Mouse (Mus musculus) myocyte (in vitro differentiated cells): ENCODE data around the gene Synpr.

Experiments used
- CEBPB ChIP-seq: IDR thresholded peaks from 2 replicates; pipeline ENCODE4 v1.6.1; 2011; ENCODE audit warnings: mild to moderate bottlenecking, moderate library complexity; ENCODE audit not compliant: poor library complexity, insufficient read depth, severe bottlenecking
- MAX ChIP-seq: IDR thresholded peaks from one replicate; pipeline ENCODE4 v1.6.1; 2011; ENCODE audit warnings: low read depth, mild to moderate bottlenecking, control low read depth
- MYOD1 ChIP-seq, 3 experiments: IDR thresholded peaks; one replicate each; pipeline ENCODE4 v1.6.1; 2011; ENCODE audit warnings: control low read depth in 2 of 3, low read depth in 2 of 3, mild to moderate bottlenecking in 2 of 3, moderate library complexity in 1 of 3; ENCODE audit not compliant: insufficient read length in 2 of 3, control insufficient read depth in 1 of 3
- MYOG ChIP-seq, 3 experiments: IDR thresholded peaks; one replicate each; pipeline ENCODE4 v1.6.1; 2011; ENCODE audit warnings: control low read depth in 2 of 3, low read depth in 2 of 3, mild to moderate bottlenecking in 2 of 3; ENCODE audit not compliant: insufficient read length in 2 of 3, control insufficient read depth in 1 of 3, insufficient read depth in 1 of 3
- POLR2A ChIP-seq: IDR thresholded peaks from one replicate; pipeline ENCODE4 v1.6.1; 2011; ENCODE audit warnings: low read depth, mild to moderate bottlenecking, control low read depth, moderate library complexity; ENCODE audit not compliant: insufficient read length
- POLR2AphosphoS2 ChIP-seq: IDR thresholded peaks from one replicate; pipeline ENCODE4 v1.6.1; 2011; ENCODE audit warnings: low read depth, control low read depth; ENCODE audit not compliant: insufficient read length
- SRF ChIP-seq: IDR thresholded peaks from one replicate; pipeline ENCODE4 v1.6.1; 2011; ENCODE audit warnings: low read depth; ENCODE audit not compliant: control insufficient read depth, insufficient read length
- TCF12 ChIP-seq: IDR thresholded peaks from one replicate; pipeline ENCODE4 v1.6.1; 2011; ENCODE audit warnings: mild to moderate bottlenecking, control low read depth; ENCODE audit not compliant: poor library complexity, insufficient read depth, severe bottlenecking
- TCF3 ChIP-seq: IDR thresholded peaks from one replicate; pipeline ENCODE4 v1.6.1; 2011; ENCODE audit warnings: low read depth, control low read depth; ENCODE audit not compliant: insufficient read length

DNA sequence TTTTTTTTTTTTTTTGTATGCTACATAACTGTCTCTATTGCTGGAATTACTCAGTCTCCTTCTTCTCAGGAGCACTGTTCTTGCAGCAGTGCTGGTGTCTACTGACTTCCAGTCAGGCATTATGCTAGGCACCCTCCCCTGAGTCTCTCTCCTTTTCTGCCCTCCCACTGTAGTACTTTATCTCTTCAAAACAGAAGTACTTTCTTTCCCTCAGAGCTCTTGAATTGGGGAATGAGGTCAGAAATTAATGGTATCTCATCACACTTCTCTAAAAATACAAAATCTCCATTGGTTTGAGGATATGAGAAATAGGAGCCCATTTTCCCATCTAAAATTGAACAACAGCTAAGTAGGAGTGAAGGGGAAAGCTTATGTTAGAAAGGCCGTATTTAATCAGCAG is 294.2 kb downstream of the Synpr start:
- TF ChIP-seq MAX (no peak), TCF3 (no peak), POLR2AphosphoS2 (no peak), POLR2A (no peak), SRF (no peak), TCF12 (no peak), MYOD1 (IDR thresholded peaks at IDR 0.05; ENCODE audit: control insufficient read depth in 1 of 3, insufficient read length in 2 of 3, low read depth in 2 of 3) (no peak), MYOG (IDR thresholded peaks at IDR 0.05; ENCODE audit: control insufficient read depth in 1 of 3, insufficient read depth in 1 of 3, insufficient read length in 2 of 3, low read depth in 2 of 3) (no peak), CEBPB (no peak)
